Mouse (Mus musculus) MEL (cell line): ENCODE measurements around the gene Maml3. TPM values are rescaled to one million over a fixed set of nuclear protein-coding genes. Genes with fewer than 3 reads are reported as not detected.

Source experiments
- DNase-seq: peaks from one replicate; pipeline ENCODE4 v3.0.0; 2011; ENCODE audit warnings: low read depth, low spot score
- H3K27ac ChIP-seq: 2 replicates; pipeline ENCODE4 v1.5.1; 2012; ENCODE audit warnings: low read depth, mild to moderate bottlenecking, control low read depth, low read length, moderate library complexity; ENCODE audit not compliant: control insufficient read depth
- H3K27me3 ChIP-seq, 2 experiments: fragments of 150-350 bp in 1 of 2; sonication (generic) in 1 of 2; 2 replicates each; pipeline ENCODE4 v1.6.1; 2012; ENCODE audit warnings: low read length in 2 of 2, mild to moderate bottlenecking in 2 of 2, improper control_type of control experiment in 1 of 2, moderate library complexity in 1 of 2; ENCODE audit not compliant: insufficient read depth in 2 of 2, control insufficient read depth in 1 of 2
- H3K36me3 ChIP-seq, 2 experiments: 2 replicates each; pipeline ENCODE4 v1.6.1; 2012 to 2014; ENCODE audit warnings: low read length in 2 of 2, improper control_type of control experiment in 1 of 2, inconsistent platforms in 1 of 2, mild to moderate bottlenecking in 1 of 2; ENCODE audit not compliant: insufficient read depth in 2 of 2, control insufficient read depth in 1 of 2
- H3K4me1 ChIP-seq, 2 experiments: fragments of 150-350 bp in 1 of 2; sonication (generic) in 1 of 2; 2 replicates each; pipeline ENCODE4 v1.6.1; 2012; ENCODE audit warnings: low read length in 2 of 2, improper control_type of control experiment in 1 of 2, mild to moderate bottlenecking in 1 of 2; ENCODE audit not compliant: insufficient read depth in 2 of 2, control insufficient read depth in 1 of 2
- H3K4me3 ChIP-seq, 2 experiments: fragments of 150-350 bp in 1 of 2; sonication (generic) in 1 of 2; 2 replicates each; pipeline ENCODE4 v1.5.1; 2012; ENCODE audit warnings: low read depth in 2 of 2, low read length in 2 of 2, mild to moderate bottlenecking in 2 of 2, moderate library complexity in 2 of 2, control low read depth in 1 of 2, improper control_type of control experiment in 1 of 2; ENCODE audit not compliant: control insufficient read depth in 1 of 2, insufficient read depth in 1 of 2
- H3K79me2 ChIP-seq: 2 replicates; pipeline ENCODE4 v1.6.1; 2012; ENCODE audit warnings: mild to moderate bottlenecking, low read length, moderate library complexity; ENCODE audit not compliant: control insufficient read depth, poor library complexity, insufficient read depth
- H3K9ac ChIP-seq: 2 replicates; pipeline ENCODE4 v1.6.1; 2012; ENCODE audit warnings: low read depth, mild to moderate bottlenecking, control low read depth, low read length, moderate library complexity; ENCODE audit not compliant: control insufficient read depth, poor library complexity, severe bottlenecking
- H3K9me3 ChIP-seq: fragments of 150-350 bp; sonication (generic); replicated peaks from 2 replicates; pipeline ENCODE4 v1.6.1; 2012; ENCODE audit warnings: mild to moderate bottlenecking, low read length, improper control_type of control experiment, moderate library complexity; ENCODE audit not compliant: insufficient read depth
- CHD2 ChIP-seq: IDR thresholded peaks from 2 replicates; pipeline ENCODE4 v1.6.1; 2011; ENCODE audit warnings: low read length, improper control_type of control experiment
- CTCF ChIP-seq, 3 experiments: IDR thresholded peaks in 2 of 3; conservative IDR thresholded peaks in 1 of 3; 2 replicates each; pipeline ENCODE4 v1.5.1; 2011 to 2012; ENCODE audit warnings: low read length in 3 of 3, low read depth in 2 of 3, mild to moderate bottlenecking in 2 of 3, improper control_type of control experiment in 1 of 3, inconsistent platforms in 1 of 3, mixed read lengths in 1 of 3, moderate library complexity in 1 of 3; ENCODE audit not compliant: control insufficient read depth in 1 of 3, insufficient read depth in 1 of 3, poor library complexity in 1 of 3, severe bottlenecking in 1 of 3
- ELF1 ChIP-seq: IDR thresholded peaks from 2 replicates; pipeline ENCODE4 v1.6.1; 2014; ENCODE audit warnings: low read depth, mild to moderate bottlenecking, inconsistent platforms, low read length, improper control_type of control experiment, moderate library complexity
- MAX ChIP-seq: IDR thresholded peaks from 2 replicates; pipeline ENCODE4 v1.6.1; 2011; ENCODE audit warnings: low read length, improper control_type of control experiment
- NELFE ChIP-seq: IDR thresholded peaks from 2 replicates; pipeline ENCODE4 v1.6.1; 2011; ENCODE audit warnings: low read depth, low read length, improper control_type of control experiment
- POLR2AphosphoS2 ChIP-seq: IDR thresholded peaks from 2 replicates; pipeline ENCODE4 v1.6.1; 2011; ENCODE audit warnings: low read length, improper control_type of control experiment
- RCOR1 ChIP-seq: IDR thresholded peaks from 2 replicates; pipeline ENCODE4 v1.6.1; 2012; ENCODE audit warnings: low read depth, mild to moderate bottlenecking, inconsistent platforms, low read length, improper control_type of control experiment
- SIN3A ChIP-seq: IDR thresholded peaks from 2 replicates; pipeline ENCODE4 v1.6.1; 2012; ENCODE audit warnings: low read length, improper control_type of control experiment, inconsistent platforms
- TAL1 ChIP-seq: IDR thresholded peaks from 2 replicates; pipeline ENCODE4 v1.6.1; 2012; ENCODE audit warnings: mild to moderate bottlenecking, inconsistent platforms, low read length, moderate library complexity, mixed read lengths
- TBP ChIP-seq: IDR thresholded peaks from 2 replicates; pipeline ENCODE4 v1.8.0; 2011; ENCODE audit warnings: low read depth, low read length, improper control_type of control experiment
- UBTF ChIP-seq: IDR thresholded peaks from 2 replicates; pipeline ENCODE4 v1.6.1; 2012; ENCODE audit warnings: low read depth, mild to moderate bottlenecking, inconsistent platforms, low read length, improper control_type of control experiment, moderate library complexity, borderline replicate concordance; ENCODE audit not compliant: insufficient read depth
- ZC3H11A ChIP-seq: IDR thresholded peaks from 2 replicates; pipeline ENCODE4 v1.6.1; 2012; ENCODE audit warnings: low read depth, mild to moderate bottlenecking, inconsistent platforms, low read length, improper control_type of control experiment
- polyA plus RNA-seq, 2 experiments: library from polyadenylated mRNA; stranded (reverse) in 1 of 2; unstranded in 1 of 2; fragments of >175 nt in 1 of 2; fragments of >200 nt in 1 of 2; gene quantifications; 2 replicates each; pipeline versions ENCODE4 v1.2.1 to v1.2.4; 2012; ENCODE audit warnings: low replicate concordance in 2 of 2, low read depth in 1 of 2; ENCODE audit not compliant: insufficient read length in 2 of 2, insufficient read depth in 1 of 2, missing spikeins in 1 of 2
- total RNA-seq: library from RNA; depleted of rRNA; stranded (reverse); fragments of 300-350 nt; gene quantifications from 2 replicates; pipeline ENCODE4 v1.2.3, GENCODE M21; 2012

Maml3 gene
- total and polyA plus RNA-seq, 3 experiments, result 2.0 to 4.1 TPM; not detected in 1

GRCm38 (mm10) chr3:52063261-52063655, 41.6 kb downstream of the Maml3 start:
- H3K4me1 ChIP-seq, result no peaks in the 10 kb centered on the region; a peak in 1 of 4 replicates

GRCm38 (mm10) chr3:52062389-52063260, 42.3 kb downstream of the Maml3 start:
- Histone ChIP-seq H3K27me3 (no peaks in the 10 kb centered on the region), H3K27ac (no peak overlapping the region), H3K36me3 (no peaks in the 10 kb centered on the region), H3K9me3 (no peaks in the 10 kb centered on the region), H3K4me3 (no peak overlapping the region), H3K4me1 (no peaks in the 10 kb centered on the region; a peak in 1 of 4 replicates), H3K79me2 (no peaks in the 10 kb centered on the region), H3K9ac (no peak overlapping the region)
- no peak for DNase-seq
- TF ChIP-seq MAX (no peak), NELFE (no peak), CHD2 (no peak), CTCF (IDR thresholded peaks at IDR 0.05 in 2 of 3, conservative IDR thresholded peaks at IDR 0.05 in 1 of 3; ENCODE audit: control insufficient read depth in 1 of 3, insufficient read depth in 1 of 3, low read depth in 2 of 3, low read length in 3 of 3, poor library complexity in 1 of 3, severe bottlenecking in 1 of 3) (no peak), ELF1 (no peak), ZC3H11A (no peak), RCOR1 (no peak), POLR2AphosphoS2 (no peak), SIN3A (no peak)
- TF ChIP-seq, all 39 proteins: peak for 0

More at GRCm38 (mm10) chr3:52063261-52063655, 41.6 kb downstream of the Maml3 start:
- Histone ChIP-seq H3K79me2 (no peaks in the 10 kb centered on the region), H3K27ac (no peak overlapping the region), H3K4me3 (no peak overlapping the region), H3K27me3 (no peaks in the 10 kb centered on the region), H3K9ac (no peak overlapping the region)
- no peak for DNase-seq
- TF ChIP-seq UBTF (no peak), TAL1 (no peak)
- TF ChIP-seq, all 39 proteins: peak for 0
- Histone ChIP-seq H3K9me3 (no peaks in the 10 kb centered on the region), H3K36me3 (no peaks in the 10 kb centered on the region)

DNA sequence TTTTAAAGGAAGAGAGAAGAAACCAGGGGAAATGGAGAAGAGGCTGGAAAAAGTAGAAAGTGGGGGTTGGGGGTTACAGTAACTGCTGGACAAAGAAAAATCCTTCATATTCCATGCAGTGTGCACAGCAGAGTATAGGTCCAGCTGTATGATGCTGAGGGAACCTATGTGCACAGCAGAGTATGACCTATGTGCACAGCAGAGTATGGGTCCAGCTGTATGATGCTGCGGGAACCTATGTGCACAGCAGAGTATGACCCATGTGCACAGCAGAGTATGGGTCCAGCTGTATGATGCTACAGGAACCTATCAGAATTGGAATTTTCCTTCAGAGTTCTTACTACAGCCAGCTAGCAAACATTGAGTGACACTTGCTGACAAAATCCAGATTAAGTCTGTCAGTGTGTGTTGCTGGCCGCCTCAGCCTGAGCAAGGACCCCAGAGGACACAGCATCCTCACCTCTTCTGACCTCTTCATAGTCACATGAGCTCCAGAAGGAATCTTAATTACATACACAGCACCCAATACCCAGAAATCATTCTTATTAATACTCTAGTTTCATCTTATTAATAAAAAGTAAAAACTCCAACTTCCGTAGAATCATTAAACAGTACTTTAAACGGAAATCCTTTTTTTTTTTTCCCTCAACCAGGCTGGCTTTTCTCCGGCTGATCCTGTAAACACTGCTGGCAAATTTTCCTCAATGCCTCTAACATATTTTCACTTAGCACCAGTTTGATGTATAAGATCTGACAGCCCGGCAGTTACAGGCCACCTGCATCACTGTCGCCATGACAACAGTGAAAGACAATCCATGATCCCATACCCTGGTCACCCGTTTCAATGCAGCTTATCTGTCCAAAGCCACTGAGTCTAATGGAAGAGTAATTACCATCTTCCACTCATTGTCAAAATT, 43.1 kb downstream of the Maml3 start:
- Histone ChIP-seq H3K27ac (no peak overlapping the region), H3K79me2 (no peaks in the 10 kb centered on the region), H3K4me3 (no peak overlapping the region), H3K9me3 (no peaks in the 10 kb centered on the region), H3K4me1 (no peaks in the 10 kb centered on the region; a peak in 1 of 4 replicates), H3K27me3 (no peaks in the 10 kb centered on the region), H3K9ac (no peak overlapping the region), H3K36me3 (no peaks in the 10 kb centered on the region)
- no peak for DNase-seq
- no peak for TF ChIP-seq TBP
